Mouse (Mus musculus): Measurements from ENCODE around the gene Cyp3a25.
"Not testable (repeated sequence)": the region's sequence is repeated elsewhere in the genome, so short reads cannot be mapped to it uniquely, and the experiment has no call there.

Cyp3a25 gene

DNA sequence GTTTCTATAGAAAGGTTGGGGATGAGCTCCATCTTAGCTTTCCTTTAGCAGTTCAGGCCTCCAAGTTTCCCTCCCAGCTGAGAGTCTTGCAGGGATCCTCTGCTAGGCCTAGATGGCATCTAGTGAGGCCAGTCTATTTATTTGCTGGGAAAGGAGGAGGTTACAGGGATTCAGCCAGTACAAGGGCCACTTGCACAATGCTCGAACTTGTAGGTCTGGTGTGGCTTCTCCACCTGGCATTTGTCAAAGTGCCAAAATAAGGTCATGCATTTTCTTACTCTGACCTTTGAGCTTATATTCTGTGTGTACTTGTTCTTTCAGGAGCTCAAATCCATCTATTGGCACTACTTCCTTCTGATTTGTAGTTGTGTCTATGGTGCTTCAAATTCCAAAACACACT lies at the start of gene Cyp3a25:
TSS of gene Cyp3a25 (minus strand) at position 110 of the 400 bp plus-strand sequence.
- DNase-seq (ENCODE audit: low spot score) = not testable (repeated sequence)

- DNase-seq (ENCODE audit: low spot score) = no peak
Measured at GRCm38 (mm10) chr5:146021136-146021535, 11.7 kb upstream of the Cyp3a25 start.

DNA sequence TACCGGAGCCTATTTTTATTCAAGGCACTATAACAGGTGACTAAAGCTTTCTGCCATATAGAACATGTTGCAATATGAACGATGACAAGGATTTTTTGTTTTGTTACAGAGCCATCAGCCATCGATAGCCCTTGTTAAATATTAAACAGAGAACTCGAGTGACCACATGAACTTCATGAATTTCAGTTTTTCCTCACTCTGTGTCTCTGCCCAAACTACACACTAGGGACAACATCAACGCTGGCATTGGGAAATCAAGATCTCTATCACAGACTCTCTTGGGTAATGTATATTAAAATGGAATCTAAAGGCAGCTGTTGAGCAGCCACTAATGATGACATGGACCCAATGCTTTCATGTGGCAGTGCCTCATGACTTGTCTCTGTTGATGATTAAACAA lies 8.9 kb upstream of the Cyp3a25 start:
- DNase-seq (ENCODE audit: low spot score) = no peak

- no peak for DNase-seq (ENCODE audit: low spot score)
Measured at GRCm38 (mm10) chr5:146011251-146011650, 1.8 kb upstream of the Cyp3a25 start.

DNA sequence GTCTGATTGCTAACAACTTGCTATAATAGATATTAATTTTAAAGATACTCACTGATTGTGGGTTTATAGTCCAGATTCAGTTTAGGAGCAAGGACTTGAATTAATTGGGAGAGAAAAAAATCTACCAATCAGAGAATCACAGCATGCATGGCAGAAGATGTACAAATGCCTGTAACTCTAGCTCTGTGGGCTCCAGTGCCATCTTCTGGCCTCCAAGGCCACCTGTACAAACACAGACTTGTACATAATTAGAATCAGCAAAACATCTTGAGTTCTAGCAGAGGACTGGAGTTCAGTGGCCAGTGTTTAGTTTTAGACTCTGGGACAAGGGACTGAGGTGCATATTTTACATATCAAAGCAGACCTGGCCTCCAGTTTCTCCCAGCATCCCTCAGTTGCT lies 42.3 kb downstream of the Cyp3a25 start:
- DNase-seq (ENCODE audit: low spot score) = no peak

Data from layer of hippocampus, adult 9-10 months (tissue).